8 mouse cellular contexts compared by ENCODE assay signal in genomic region chr3:88579454-88580117, GRCm38 (mm10). TPM values are rescaled to one million over a fixed set of nuclear protein-coding genes. Genes with fewer than 3 reads are reported as not detected.
DNase-seq lines count a peak whose midpoint lies in the region; ATAC-seq and TF ChIP-seq lines count a peak whose summit lies in the region.

No protein-coding gene starts in this region.

- peak; percentile 74 to 93 for ATAC-seq in hematopoietic stem cell, adult 5-6 weeks (replicated peaks in 1 of 2; ENCODE audit: insufficient read depth in 1 of 2, low FRiP score in 2 of 2, low TSS enrichment in 1 of 2, low read depth in 1 of 2, poor library complexity in 2 of 2, severe bottlenecking in 2 of 2)
- ATAC-seq in lung, embryonic 14.5 days (ENCODE audit: insufficient read depth): peak; percentile 90

- peak overlapping the region; percentile 58 for H3K27ac ChIP-seq in lung, embryonic 14.5 days (ENCODE audit: low read depth)
- no peak overlapping the region for H3K27ac ChIP-seq in olfactory bulb, adult 2 months (ENCODE audit: insufficient read depth, low read depth, low read length)

- peak; percentile 80 for DNase-seq in MN1 (ENCODE audit: low spot score)
- peak; percentile 80 for DNase-seq in cerebellum, adult 8-10 months
- peak; percentile 75 for DNase-seq in forelimb bud, embryonic 11.5 days (ENCODE audit: low read depth, low spot score)
- peak; percentile 76 to 78 for DNase-seq in layer of hippocampus, adult 8-10 months (ENCODE audit: low spot score in 2 of 2)
- peak; percentile 90 for DNase-seq in lung, embryonic 14.5 days
- peak; percentile 46 to 68 for DNase-seq in thymus, adult 18-20 months

- H3K4me1 ChIP-seq in lung, embryonic 14.5 days (ENCODE audit: insufficient read depth): no peaks in the 10 kb centered on the region
- H3K4me1 ChIP-seq in olfactory bulb, adult 2 months (ENCODE audit: control insufficient read depth, insufficient read depth, low read length): peaks cover 3% of the 10 kb centered on the region; the same call in 1 of the 2 replicates

- under 1% methylated on average over 34 of the region's 34 CpGs for WGBS in lung, embryonic 14.5 days
- under 1% methylated on average over 34 of the region's 34 CpGs for WGBS in olfactory bulb, adult 2 months

- no peaks in the 10 kb centered on the region for H3K9me3 ChIP-seq in lung, embryonic 14.5 days (ENCODE audit: low read depth, low read length)

- peak overlapping the region; percentile 74 for H3K4me2 ChIP-seq in lung, embryonic 14.5 days

- TF ChIP-seq CTCF in lung, embryonic 14.5 days (IDR thresholded peaks at IDR 0.05; ENCODE audit: low read depth): no peak
- no peak for TF ChIP-seq CTCF in olfactory bulb, adult 2 months (IDR thresholded peaks at IDR 0.05; ENCODE audit: insufficient read depth, low read depth, low read length)

- TF ChIP-seq POLR2A in olfactory bulb, adult 2 months (IDR thresholded peaks at IDR 0.05; ENCODE audit: insufficient read depth, low read depth, low read length): peak; percentile 71

- peaks cover 32% of the 10 kb centered on the region for H3K36me3 ChIP-seq in lung, embryonic 14.5 days (ENCODE audit: insufficient read depth)

- H3K4me3 ChIP-seq in lung, embryonic 14.5 days (ENCODE audit: low read depth, low read length): peak overlapping the region; percentile 88
- peak overlapping the region; percentile 88 for H3K4me3 ChIP-seq in olfactory bulb, adult 2 months (ENCODE audit: insufficient read depth, low read depth, low read length)

- H3K27me3 ChIP-seq in lung, embryonic 14.5 days (ENCODE audit: insufficient read depth, low read length): no peaks in the 10 kb centered on the region

- peak overlapping the region; percentile 87 for H3K9ac ChIP-seq in lung, embryonic 14.5 days

RNA-seq across cellular contexts. Expression of gene Ssr2, which starts 3.9 kb away (rescaled TPM):
- 106 and 110 TPM in 2 replicates for total RNA-seq in hematopoietic stem cell, adult 5-6 weeks (2017)
- total RNA-seq in layer of hippocampus, adult 8-10 months (2022): 10 to 100 TPM; 86.4 to 96.0 (median 90.1) TPM
- 278 and 285 TPM in 2 replicates for polyA plus RNA-seq in lung, embryonic 14.5 days (2014; fragmentation: Nextera tagmentation; extraction: Ambion mirVana)
- not detected in 2 replicates for polyA plus RNA-seq in olfactory bulb, adult 2 months (2012; ENCODE audit: insufficient read depth, insufficient read length, low replicate concordance, missing spikeins)

RNA-seq across cellular contexts. Expression of gene Ubqln4, which starts 26.0 kb away (rescaled TPM):
- total RNA-seq in hematopoietic stem cell, adult 5-6 weeks (2017): 30.4 and 49.8 TPM in 2 replicates
- total RNA-seq in layer of hippocampus, adult 8-10 months (2022): 100 to 1,000 TPM in 2 of 4 experiments, 10 to 100 TPM in 2; 96.1 to 118 (median 107) TPM
- 64.9 and 68.5 TPM in 2 replicates for polyA plus RNA-seq in lung, embryonic 14.5 days (2014; fragmentation: Nextera tagmentation; extraction: Ambion mirVana)
- 138 TPM in 1 of 2 replicates, not detected in the other for polyA plus RNA-seq in olfactory bulb, adult 2 months (2012; ENCODE audit: insufficient read depth, insufficient read length, low replicate concordance, missing spikeins)

RNA-seq across cellular contexts. Expression of gene Arhgef2, which starts 26.2 kb away (rescaled TPM):
- total RNA-seq in hematopoietic stem cell, adult 5-6 weeks (2017): 118 and 149 TPM in 2 replicates
- 100 to 1,000 TPM; 210 to 272 (median 257) TPM for total RNA-seq in layer of hippocampus, adult 8-10 months (2022)
- 115 and 127 TPM in 2 replicates for polyA plus RNA-seq in lung, embryonic 14.5 days (2014; fragmentation: Nextera tagmentation; extraction: Ambion mirVana)
- polyA plus RNA-seq in olfactory bulb, adult 2 months (2012; ENCODE audit: insufficient read depth, insufficient read length, low replicate concordance, missing spikeins): not detected in 2 replicates

RNA-seq across cellular contexts. Expression of gene Lamtor2, which starts 26.7 kb away (rescaled TPM):
- 51.2 and 54.4 TPM in 2 replicates for total RNA-seq in hematopoietic stem cell, adult 5-6 weeks (2017)
- total RNA-seq in layer of hippocampus, adult 8-10 months (2022): 100 to 1,000 TPM in 3 of 4 experiments, 10 to 100 TPM in 1; 89.2 to 111 (median 106) TPM
- 77.6 and 93.9 TPM in 2 replicates for polyA plus RNA-seq in lung, embryonic 14.5 days (2014; fragmentation: Nextera tagmentation; extraction: Ambion mirVana)
- 853 TPM in 1 of 2 replicates, not detected in the other for polyA plus RNA-seq in olfactory bulb, adult 2 months (2012; ENCODE audit: insufficient read depth, insufficient read length, low replicate concordance, missing spikeins)

RNA-seq across cellular contexts. Expression of gene Rab25, which starts 31.5 kb away (rescaled TPM):
- not detected in 2 replicates for total RNA-seq in hematopoietic stem cell, adult 5-6 weeks (2017)
- total RNA-seq in layer of hippocampus, adult 8-10 months (2022): 1 to 10 TPM in 1 of 4 experiments, not detected in 3; 1.5 TPM
- polyA plus RNA-seq in lung, embryonic 14.5 days (2014; fragmentation: Nextera tagmentation; extraction: Ambion mirVana): 21.3 and 22.1 TPM in 2 replicates
- polyA plus RNA-seq in olfactory bulb, adult 2 months (2012; ENCODE audit: insufficient read depth, insufficient read length, low replicate concordance, missing spikeins): not detected in 2 replicates
